Mouse (Mus musculus) E14TG2a.4 (cell line): ENCODE measurements around the gene Pgap3.

Experiments used
- CTCF ChIP-seq: conservative IDR thresholded peaks from 2 replicates; pipeline ENCODE4 v1.5.1; 2014; ENCODE audit warnings: low read length
- NANOG ChIP-seq: IDR thresholded peaks from 2 replicates; pipeline ENCODE4 v1.6.1; 2014; ENCODE audit warnings: borderline replicate concordance, low read length, mixed read lengths
- POU5F1 ChIP-seq: IDR thresholded peaks from 2 replicates; pipeline ENCODE4 v1.6.1; 2014; ENCODE audit warnings: low read length, borderline replicate concordance

GRCm38 (mm10) chr11:98349308-98349707 is 51.0 kb downstream of the Pgap3 start:
- TF ChIP-seq CTCF (no peak), NANOG (no peak), POU5F1 (no peak)
